Mouse (Mus musculus) cortical plate, adult 2 months (tissue): ENCODE results near the gene Atp5b.

ENCODE experiments used
- CTCF ChIP-seq: fragments of 200-500 bp; IDR thresholded peaks from 2 replicates; pipeline ENCODE4 v1.5.1; 2011; ENCODE audit warnings: mild to moderate bottlenecking, control low read depth, low read length; ENCODE audit not compliant: insufficient read depth; ENCODE audit errors: extremely low read depth
- POLR2A ChIP-seq: fragments of 200-500 bp; IDR thresholded peaks from 2 replicates; pipeline ENCODE4 v1.6.1; 2011; ENCODE audit warnings: mild to moderate bottlenecking, low read length, control low read depth; ENCODE audit not compliant: insufficient read depth; ENCODE audit errors: extremely low read depth

DNA sequence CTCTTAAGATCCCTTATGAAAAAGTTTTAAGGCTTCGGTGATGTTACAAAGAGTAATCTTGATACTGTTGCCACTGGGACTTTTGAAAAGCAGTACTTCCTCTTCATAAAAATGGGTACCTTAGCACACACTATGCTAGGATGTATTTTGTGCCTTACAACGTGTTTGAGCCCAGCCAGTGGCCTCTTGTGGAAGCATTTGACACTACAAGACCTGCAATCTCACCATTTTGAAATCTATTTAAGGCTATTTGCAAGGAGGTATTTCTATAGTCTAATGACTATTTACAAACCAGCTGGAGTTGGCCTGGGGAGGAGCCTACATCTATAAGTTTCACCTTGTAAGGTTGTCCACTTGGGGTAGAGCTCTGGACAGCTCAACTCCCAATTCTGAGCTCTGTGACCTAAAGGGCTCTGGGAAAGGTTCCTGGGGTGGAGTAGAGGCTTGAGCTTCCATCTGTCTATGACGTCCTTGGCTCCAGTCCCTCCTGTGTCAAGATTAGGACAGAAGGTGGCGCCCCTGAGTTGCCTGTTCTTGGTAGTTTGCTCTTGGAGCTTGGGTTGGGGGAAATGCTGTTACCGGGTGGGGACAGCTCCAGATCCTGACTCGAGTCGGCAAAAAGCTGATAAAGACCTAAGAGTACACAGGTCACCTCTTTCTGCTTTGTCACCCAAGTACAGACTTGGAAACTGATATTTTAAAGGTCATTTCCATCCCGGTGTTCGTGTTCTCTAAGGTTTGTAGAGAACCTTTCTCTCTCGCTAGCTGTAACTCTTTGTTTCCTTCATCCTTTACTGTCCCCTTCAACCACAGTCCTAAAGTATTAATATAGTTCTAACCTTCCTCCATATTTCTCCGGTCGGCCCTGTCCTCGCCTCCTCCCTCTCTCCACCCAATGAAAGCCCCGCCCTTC lies 7.8 kb downstream of the Atp5b start:
- peak; percentile 42; the same call in 1 of the 2 replicates for TF ChIP-seq POLR2A
- TF ChIP-seq CTCF: peak; percentile 75
